Mouse (Mus musculus) G1E-ER4 (cell line): ENCODE measurements around the gene Sergef. TPM values are rescaled to one million over a fixed set of nuclear protein-coding genes. Genes with fewer than 3 reads are reported as not detected.

Experiments used
- GATA1 ChIP-seq: IDR thresholded peaks from one replicate; pipeline ENCODE4 v1.8.0; 2012; ENCODE audit warnings: low read length, inconsistent platforms
- polyA plus RNA-seq: library from polyadenylated mRNA; stranded (reverse); fragments of >175 nt; gene quantifications from 2 replicates; pipeline ENCODE4 v1.2.3, GENCODE M21; 2012

Sergef gene
- polyA plus RNA-seq, 1 experiment, result 8.8 TPM

DNA sequence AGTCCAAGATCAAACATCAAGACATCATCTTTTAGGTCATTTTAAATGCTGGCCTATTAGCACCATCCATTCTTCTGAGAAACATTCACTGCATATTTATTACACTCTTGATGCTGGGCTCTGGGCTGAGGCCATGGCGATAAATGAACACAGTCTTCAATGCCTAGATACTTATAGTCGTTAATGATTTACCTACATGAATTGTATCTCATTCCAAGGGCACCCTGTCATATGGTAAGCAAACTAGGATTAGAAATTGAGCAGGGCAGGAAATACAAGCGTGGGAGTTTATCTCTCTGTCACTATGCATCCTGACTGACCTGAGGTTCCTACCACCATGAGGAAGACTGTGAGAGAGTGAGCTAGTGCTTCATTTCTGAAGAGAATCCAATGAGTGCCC lies 170.1 kb downstream of the Sergef start:
- no peak for TF ChIP-seq GATA1

DNA sequence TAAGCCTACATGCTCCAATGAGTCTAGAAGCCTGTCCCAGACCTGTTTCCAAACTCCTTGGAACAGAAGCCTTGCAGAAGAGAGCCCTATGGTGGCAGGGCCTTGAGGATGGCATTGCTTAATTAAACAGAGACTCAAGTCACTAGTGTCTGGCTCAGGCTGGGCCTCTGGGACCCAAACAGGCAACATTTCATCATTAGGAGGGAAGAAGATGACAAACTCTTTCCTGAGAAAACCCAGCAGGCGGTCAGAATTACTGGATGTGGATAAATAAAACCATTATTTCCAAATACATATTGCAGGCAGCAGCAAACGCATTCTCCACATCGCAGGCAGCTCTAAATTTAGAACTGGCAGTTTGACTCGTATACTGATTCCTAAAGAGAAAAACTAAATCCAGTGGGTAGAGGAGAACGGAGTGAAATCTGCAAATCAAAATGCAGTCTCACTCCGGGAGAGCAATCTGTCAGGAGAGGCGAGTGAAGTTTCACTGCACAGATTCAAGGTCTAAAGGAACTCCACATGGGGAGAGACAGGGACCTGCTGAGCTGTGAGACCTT lies 173.1 kb downstream of the Sergef start:
- TF ChIP-seq GATA1, result no peak

DNA sequence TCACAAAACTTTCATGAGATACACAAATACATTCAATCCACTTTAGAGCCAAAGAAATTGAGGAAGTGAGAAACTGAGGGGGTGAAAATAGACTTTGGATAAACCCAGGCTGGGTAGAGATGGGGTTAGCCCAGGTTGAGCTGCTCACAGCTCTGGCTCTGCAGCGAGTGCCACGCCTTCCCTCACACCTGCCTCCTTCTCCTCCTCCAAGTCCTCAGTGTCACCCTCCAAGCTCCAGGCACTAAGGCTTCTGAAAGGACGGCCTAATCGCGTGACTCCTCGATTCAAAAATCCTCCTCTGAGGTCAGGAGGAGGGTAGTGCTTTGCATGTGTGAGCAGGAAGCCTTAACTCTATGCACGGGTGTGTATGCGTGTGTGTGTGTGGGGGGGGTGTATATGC lies 176.5 kb downstream of the Sergef start:
- no peak for TF ChIP-seq GATA1

DNA sequence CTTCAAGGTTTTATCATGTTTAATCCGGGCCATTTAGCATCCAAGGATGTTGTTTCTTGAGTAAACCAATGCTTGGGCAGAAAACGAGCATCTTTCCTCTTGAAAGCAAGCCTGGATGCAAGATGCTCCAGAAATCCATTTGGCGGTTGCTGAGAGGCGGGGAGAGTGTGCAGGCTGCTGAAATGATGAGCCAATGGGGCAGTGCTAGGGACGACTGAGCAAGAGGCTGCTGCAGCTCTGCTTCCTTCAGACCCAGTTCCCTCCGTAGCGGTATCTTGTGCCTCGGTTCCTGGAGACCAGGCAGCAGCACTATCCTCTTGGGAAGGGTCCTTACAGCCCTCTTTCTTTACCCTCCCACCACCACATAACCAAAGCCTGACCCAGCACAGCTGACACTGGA lies 177.3 kb downstream of the Sergef start:
- no peak for TF ChIP-seq GATA1

DNA sequence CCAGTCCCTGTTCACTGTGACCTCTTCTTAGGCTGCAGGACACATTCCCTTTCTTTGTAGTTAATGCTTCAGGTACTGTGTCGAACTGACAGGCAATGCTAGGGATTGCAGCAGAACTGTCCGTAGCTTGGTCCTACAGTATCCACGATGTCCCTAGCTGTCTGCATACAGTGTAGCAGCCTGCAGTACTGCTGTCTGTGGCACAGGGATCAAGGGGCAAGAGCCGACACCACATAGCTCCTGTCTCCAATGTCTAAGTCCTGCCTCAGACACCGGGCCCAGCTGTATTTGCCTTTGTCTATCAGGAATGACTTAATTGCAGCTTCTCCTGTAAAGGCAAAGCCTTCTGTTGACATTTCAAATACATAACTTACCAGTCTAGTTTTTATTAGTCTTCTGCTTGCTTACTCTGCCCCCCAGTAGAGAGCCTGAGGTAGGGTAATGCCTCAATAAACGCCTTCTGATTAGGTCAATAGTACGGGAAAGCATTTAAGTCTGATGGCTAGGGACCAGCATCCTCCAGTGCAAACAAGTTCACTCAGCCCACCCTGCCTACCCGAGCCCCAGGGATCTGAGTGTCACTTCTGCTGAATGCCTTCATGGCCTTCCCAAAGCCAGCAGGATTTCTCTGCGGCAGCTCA lies 179.9 kb downstream of the Sergef start:
- TF ChIP-seq GATA1, result no peak

DNA sequence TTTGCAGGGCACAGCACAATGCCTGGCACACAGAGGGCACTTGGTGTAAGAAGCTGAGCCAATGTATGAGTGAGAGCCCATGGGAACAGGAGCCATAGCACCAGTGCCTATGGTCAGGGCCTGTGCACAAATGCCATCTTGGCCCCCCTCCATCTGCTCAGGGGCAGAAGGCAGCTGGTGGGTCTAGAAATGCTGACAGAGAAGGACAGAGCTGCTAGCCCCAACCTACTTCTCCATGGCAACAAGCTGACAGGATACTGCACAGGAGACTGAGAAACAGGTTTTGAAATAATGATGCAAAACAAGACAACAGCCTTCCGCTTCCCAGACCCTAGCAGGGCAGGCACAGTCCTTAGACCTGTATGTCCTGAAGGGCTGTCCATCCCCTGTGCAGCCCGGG lies 180.4 kb downstream of the Sergef start:
- TF ChIP-seq GATA1, result no peak

DNA sequence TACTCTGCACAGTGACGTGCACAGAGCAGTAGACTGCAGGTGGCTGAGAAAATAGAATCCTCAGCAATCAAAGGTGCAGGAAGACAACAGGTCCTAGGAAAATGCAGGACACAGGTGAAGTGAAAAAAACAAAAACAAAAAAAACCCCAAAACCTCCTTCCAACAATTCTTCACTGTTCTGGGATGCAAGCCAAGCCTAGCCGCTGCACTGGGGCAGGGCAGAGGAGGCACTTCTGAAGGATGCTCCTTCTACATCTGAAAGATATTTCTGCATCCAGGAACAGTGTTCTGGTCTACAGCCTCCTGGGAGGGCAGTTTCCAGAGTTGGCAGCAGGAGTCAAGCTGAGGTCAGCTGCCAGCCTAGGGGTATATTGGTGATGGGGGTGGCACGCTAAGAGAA lies 181.7 kb downstream of the Sergef start:
- no peak for TF ChIP-seq GATA1

DNA sequence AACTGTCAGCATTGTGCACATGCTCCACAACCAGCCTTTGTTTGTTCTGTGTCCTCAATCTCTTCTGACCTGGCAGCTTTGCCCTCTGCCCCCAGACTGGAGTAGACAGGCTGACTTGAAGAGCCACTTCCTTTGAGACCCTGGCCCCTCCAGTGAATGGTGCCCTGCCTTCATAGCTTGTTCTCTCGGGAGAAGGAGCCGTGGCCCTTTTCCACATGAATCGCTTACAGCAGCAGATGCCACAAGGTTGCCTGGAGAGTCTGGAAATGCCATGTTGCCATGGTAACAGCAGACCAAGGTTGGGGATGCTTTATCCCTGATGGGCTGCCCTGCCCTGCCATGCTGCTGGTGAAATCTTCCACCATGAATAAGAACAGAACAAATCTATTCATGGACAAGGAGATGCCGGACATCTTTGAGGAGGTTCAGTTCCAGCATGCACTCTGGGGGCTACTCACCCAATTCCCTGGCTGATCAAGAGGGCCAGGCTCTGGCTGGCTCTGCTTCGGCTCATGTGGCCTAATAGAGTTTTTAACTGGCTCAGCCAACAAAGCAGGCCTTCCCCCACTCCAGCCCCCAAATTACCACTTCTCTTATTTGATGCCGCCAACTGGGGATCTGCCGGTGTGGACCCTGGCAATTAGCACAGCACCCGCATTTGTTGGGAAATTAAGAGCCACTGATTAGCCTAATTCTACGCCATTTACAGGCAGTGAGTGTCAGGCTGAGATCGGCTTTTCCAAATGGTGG lies 185.5 kb downstream of the Sergef start:
- TF ChIP-seq GATA1, result no peak

DNA sequence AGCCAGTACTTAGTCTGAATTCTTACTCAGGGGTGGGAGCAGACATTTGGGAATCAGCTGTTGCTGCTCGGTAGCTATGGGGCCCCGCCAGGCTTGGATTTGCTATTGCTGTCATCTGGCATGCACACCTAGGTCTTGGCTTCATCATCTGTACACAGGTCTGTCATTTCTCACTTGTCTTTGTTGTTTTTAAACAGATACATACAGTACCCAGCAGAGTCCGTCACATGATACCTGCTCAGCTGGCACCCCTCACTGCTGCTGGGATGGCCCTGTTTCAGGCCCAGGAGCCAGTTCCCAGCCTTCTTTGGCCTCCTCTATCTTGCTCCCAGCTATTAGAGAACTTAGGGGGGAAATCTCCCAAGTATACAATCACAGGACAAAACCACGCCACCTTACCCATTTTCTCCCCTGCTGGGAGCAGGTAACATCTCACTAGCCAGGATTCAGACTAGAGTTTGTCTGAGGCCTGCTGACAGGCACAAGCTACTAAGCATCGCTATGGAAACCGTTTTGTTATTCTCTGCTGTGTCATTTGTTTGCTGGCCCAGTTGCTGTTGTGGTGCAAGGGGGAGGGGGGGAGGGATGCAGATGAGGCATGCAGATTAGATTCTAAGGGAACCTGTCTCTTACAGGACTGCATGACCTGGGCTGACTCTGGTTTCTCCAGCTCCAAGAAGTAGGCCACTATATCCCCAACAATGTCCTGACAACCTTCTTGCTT lies 190.5 kb downstream of the Sergef start:
- no peak for TF ChIP-seq GATA1

DNA sequence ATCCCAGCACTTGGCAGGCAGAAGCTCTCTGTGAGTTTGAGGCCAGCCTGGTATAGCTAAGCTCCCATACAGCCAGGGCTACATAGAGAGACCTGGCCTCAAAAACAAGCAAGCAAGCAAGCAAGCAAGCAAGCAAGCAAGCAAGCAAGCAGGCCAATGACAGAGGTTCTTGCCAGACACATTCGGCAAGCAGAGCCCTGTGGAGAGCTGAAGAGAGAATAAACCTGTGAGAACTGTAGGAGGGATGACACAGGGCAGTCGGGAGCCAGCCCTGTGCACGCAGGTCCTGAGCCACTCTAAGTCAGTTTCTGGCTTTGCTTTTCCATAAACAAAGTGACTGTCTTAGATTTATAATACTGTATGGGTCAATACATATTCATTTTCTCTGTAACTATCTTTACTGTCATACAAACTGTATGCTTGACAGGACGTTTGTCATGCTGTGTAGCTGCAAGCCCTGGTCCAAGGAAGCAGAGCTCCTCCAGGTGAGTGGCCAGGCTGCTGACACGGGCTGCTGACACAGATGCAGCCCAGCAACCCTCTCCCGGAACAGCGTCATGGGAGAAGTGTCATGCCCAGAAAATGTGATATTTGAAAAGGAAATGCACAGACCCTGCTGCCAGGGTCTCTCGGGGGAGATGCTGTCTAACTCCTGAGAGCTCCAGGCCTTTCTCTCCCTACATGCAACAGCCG lies 192.0 kb downstream of the Sergef start:
- no peak for TF ChIP-seq GATA1

DNA sequence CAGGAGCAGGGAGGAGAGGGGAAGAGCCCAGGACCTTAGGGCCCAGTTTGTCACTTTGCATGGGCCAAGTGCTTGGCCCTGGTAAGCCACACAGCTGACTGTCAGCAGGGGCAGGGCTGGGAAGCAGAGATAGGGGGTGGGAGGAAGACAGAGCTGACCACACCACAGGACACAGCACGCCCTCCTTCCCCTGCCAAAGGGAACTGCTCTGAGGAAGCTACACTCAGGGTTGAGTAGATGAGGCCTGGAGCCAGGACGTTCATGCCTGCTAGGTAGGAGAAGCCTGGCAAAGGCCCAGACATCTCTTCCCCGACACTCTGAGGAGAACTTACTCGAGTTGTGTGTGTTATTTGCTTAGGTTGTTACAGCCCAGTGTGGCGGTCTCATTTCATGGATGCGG lies 193.7 kb downstream of the Sergef start:
- no peak for TF ChIP-seq GATA1

DNA sequence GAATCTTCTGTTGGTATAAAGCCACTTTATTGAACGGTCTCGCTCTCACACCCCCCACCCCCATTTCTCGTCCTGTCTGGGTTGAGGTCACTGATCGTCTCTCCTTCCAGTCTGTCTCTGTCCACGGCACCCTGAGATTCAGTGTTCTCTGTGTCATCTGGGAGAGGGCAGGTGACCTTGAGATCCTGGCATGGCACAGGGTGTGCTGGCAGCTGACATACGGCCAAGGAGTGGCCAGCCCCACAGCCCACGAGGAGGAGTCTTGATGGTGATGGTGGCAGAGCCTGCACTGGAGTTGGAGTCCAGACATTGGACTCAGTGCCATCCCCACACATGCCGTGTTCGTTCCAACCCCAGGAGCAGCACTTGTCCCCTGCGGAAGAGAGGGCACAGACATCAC lies 196.4 kb downstream of the Sergef start:
- no peak for TF ChIP-seq GATA1

DNA sequence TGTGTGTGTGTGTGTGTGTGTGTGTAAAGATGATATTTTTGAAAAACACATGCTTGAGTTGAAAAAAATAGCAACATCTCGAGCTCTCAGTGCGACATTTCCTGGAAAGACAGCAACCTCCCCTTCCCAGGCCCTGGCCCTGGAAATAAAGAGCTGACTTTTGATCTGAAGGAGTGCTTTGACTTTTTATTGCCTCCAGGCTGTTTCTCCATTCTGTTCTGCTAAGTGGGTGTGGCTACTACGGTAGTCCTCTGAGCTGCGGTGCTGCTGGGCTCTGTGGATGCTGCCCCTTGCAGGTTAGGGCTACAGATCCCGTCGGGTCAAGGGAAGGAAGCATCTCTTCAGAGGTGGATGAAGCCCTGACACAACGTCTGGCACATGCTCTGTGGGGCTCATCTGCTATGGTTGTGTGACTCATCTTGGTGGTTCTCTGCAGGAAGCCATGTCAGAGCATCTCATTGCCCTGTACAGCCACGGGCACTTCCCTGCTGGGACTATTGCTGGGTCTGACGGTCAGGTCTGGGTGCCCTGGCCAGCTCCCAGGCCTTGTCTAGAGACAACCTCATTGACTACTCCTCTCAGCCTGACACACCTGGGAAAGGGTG lies 201.0 kb downstream of the Sergef start:
- TF ChIP-seq GATA1, result no peak

DNA sequence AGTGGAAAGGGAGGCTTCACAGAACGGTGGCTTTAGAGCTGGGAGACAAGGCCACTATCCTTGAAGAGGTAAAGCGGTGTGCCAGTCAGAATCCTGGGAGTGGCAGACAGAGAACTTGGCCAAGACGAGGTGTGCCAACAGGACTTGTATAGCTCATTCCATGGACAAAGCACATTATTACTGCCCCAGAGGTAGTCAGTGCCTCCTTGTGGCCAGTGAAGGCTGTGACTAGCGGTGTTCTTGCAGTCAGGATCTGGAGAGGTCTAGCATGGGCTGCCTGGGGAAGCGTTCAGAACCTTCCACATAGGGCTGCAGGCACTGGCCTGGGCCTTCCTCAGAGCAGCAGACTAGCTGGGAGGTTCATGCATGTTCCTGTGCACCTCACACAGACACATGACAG lies 203.8 kb downstream of the Sergef start:
- no peak for TF ChIP-seq GATA1

DNA sequence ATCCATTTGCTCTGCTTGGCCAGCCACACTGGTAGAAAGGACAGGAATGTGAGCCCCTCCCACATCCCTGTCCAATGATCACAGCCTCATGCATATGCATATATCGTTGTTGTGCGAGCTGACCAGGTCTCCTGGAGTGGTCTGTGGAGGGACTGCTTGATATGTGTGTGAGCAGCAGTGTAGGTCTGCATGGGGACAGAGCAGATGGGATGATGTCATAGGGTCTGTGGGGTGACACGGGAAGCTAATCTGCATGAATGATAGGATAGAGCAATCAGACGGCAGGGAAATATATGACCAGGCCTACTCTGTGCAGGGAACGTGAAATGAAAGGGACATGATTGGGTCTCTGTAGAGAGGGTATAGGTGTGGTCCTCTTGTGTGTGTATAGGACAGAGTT lies 205.7 kb downstream of the Sergef start:
- TF ChIP-seq GATA1, result no peak
